Mouse (Mus musculus) midbrain, embryonic 12.5 days (tissue): Measurements from ENCODE around the gene Sun3. TPM values are rescaled to one million over a fixed set of nuclear protein-coding genes. Genes with fewer than 3 reads are reported as not detected.

ENCODE experiments used
- ATAC-seq: fragments of 200-750 bp; cut with Nextera tagmentation; 2 replicates; pipeline ENCODE4 v1.8.0; 2017; ENCODE audit warnings: low read depth, moderate TSS enrichment, moderate library complexity; ENCODE audit not compliant: low FRiP score
- H3K27ac ChIP-seq: fragments of 300-500 bp; sonication (generic); replicated peaks from 2 replicates; pipeline ENCODE4 v1.5.1; 2016; ENCODE audit warnings: mild to moderate bottlenecking
- H3K27me3 ChIP-seq: fragments of 300-500 bp; sonication (generic); 2 replicates; pipeline ENCODE4 v1.6.1; 2016; ENCODE audit warnings: mild to moderate bottlenecking
- H3K36me3 ChIP-seq: fragments of 300-500 bp; sonication (generic); 2 replicates; pipeline ENCODE4 v1.6.1; 2016
- H3K4me1 ChIP-seq: fragments of 300-500 bp; sonication (generic); 2 replicates; pipeline ENCODE4 v1.6.1; 2016
- H3K4me2 ChIP-seq: fragments of 300-500 bp; sonication (generic); replicated peaks from 2 replicates; pipeline ENCODE4 v1.6.1; 2016; ENCODE audit warnings: mild to moderate bottlenecking, moderate library complexity
- H3K4me3 ChIP-seq: fragments of 300-500 bp; sonication (generic); 2 replicates; pipeline ENCODE4 v1.5.1; 2016; ENCODE audit warnings: mild to moderate bottlenecking
- H3K9ac ChIP-seq: fragments of 300-500 bp; sonication (generic); replicated peaks from 2 replicates; pipeline ENCODE4 v1.6.1; 2016; ENCODE audit warnings: mild to moderate bottlenecking, moderate library complexity
- H3K9me3 ChIP-seq: fragments of 300-500 bp; sonication (generic); 2 replicates; pipeline ENCODE4 v1.6.1; 2016; ENCODE audit warnings: mild to moderate bottlenecking
- WGBS: fragments of 180-500 bp; shearing (Covaris S2); methylation state at CpG from one replicate; pipeline ENCODE4 v1.1.7; 2016; 5-methylcytosine and 5-hydroxymethylcytosine counted together
- polyA plus RNA-seq: library from polyadenylated mRNA; unstranded; fragments of >200 nt; fragmentation: Nextera tagmentation; extraction: Ambion mirVana; gene quantifications from 2 replicates; pipeline ENCODE4 v1.2.1, GENCODE M21; 2016

The Sun3 gene
- polyA plus RNA-seq, 1 experiment from 2014 or later = not detected

DNA sequence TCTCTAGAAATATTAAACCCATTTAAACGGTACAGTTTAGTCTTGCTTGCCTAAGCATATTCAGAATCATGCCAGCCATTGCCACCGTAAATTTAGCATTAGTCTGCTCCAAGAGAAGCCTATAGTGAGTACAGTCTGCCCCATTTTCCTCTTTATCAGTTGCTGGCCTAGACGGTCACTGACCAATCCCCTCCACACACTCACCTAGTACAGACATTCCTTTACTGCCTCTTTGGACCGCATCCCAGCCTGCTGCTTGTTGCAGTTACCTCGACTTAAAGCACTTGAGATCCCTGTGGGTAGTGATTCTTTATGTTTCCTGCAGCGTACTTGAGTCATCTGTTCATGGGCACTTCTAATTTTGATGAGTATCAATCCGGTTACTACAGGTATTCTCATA, 24.0 kb downstream of the Sun3 start:
- Histone ChIP-seq H3K9ac (no peak overlapping the region), H3K27ac (no peak overlapping the region), H3K4me1 (no peaks in the 10 kb centered on the region), H3K9me3 (no peaks in the 10 kb centered on the region), H3K27me3 (no peaks in the 10 kb centered on the region), H3K4me3 (no peak overlapping the region), H3K4me2 (no peak overlapping the region), H3K36me3 (no peaks in the 10 kb centered on the region)
- no peak for ATAC-seq
- 80% methylated on average over 7 of the region's 7 CpGs for WGBS

DNA sequence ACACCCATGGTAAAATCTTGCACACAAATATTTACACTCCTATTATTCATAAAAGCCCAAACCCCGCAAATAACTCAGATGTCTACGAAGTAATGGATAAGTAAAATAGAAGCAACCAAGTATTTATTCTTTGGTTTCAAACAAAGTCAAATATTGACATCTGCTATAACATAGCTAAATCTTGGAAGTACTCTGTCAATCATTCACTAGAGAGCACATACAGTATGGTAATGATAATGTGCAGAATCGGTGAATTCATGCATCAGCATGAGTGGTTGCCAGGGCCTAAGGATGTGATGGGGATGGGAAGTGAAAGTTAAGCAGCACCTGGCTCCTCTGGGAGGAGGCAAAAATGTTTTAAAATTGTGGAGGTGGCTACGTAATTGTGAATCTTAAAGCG, 28.6 kb downstream of the Sun3 start:
- ATAC-seq = no peak
- WGBS = 94% methylated on average over 5 of the region's 5 CpGs

DNA sequence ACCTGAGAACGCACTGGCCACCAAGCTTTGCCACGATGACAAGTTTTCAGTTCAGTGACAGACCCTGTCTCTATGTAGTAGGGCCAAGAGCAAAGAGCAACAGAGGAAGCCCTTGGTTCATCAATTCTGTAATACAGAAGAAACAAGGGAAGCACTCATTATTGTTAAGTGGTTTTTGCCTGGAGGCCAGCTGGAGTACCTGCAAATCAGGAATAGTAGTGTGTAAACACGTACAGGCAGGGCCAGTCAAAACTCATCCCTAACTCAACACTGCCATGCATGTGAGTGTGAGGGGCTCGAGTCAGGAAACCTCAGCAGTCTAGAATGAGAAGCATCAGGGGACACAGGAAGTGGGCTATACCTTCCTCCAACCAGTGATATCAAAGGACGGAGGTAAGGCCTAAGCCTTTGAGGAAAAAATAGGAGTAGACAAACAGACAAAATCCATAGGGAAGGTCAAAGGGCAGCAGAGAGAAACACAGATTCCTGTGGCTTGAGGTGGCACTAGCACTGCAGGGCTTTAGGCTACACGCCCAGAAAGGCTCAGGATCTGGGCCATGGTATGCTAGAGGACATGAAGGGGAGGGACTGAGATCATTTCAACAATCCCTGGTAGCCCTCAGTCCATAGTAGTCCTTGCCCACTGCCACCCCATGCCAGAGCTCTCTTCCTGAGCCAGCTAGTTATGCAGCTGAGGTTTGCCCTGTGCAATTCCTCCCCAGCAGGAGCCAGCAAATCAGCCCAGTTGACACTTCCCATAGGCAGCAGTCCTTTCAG, 30.1 kb downstream of the Sun3 start:
- no peaks in the 10 kb centered on the region for H3K27me3 ChIP-seq
- H3K9me3 ChIP-seq = no peaks in the 10 kb centered on the region
- no peak overlapping the region for H3K9ac ChIP-seq
- no peak overlapping the region for H3K27ac ChIP-seq
- ATAC-seq = no peak
- H3K36me3 ChIP-seq = no peaks in the 10 kb centered on the region
- H3K4me3 ChIP-seq = no peak overlapping the region
- H3K4me2 ChIP-seq = no peak overlapping the region
- no peaks in the 10 kb centered on the region for H3K4me1 ChIP-seq
- WGBS = 83% methylated on average over 6 of the region's 6 CpGs

More for the DNA sequence above, 28.6 kb downstream of the Sun3 start:
- Histone ChIP-seq H3K4me1 (no peaks in the 10 kb centered on the region), H3K36me3 (no peaks in the 10 kb centered on the region), H3K9me3 (no peaks in the 10 kb centered on the region), H3K9ac (no peak overlapping the region), H3K4me2 (no peak overlapping the region), H3K27me3 (no peaks in the 10 kb centered on the region), H3K27ac (no peak overlapping the region), H3K4me3 (no peak overlapping the region)

DNA sequence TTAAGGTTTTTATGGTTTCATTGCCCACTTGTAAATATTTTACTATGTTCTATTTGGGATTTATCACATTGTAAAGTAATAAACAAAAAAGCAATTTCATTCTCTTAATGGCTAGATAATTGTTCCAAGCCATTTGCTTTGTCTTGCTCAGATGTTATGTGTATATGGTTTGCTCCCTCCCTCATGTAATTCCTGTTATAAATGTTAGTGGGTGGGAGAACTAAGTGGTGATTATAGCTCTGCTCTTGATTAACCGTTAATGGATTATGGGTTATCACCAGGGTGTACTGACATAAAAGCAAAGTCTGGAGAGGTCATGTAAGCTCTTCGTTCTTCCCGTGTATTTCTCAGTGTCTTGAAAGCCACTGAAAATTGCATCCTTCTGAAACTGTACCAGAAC, 34.1 kb downstream of the Sun3 start:
- WGBS = 90% methylated on average over 3 of the region's 3 CpGs
- no peak for ATAC-seq
- Histone ChIP-seq H3K4me1 (peaks cover 7% of the 10 kb centered on the region; the same call in 1 of the 2 replicates), H3K4me2 (no peak overlapping the region), H3K27ac (no peak overlapping the region), H3K36me3 (no peaks in the 10 kb centered on the region), H3K9ac (no peak overlapping the region), H3K9me3 (no peaks in the 10 kb centered on the region), H3K27me3 (no peaks in the 10 kb centered on the region), H3K4me3 (no peak overlapping the region)

DNA sequence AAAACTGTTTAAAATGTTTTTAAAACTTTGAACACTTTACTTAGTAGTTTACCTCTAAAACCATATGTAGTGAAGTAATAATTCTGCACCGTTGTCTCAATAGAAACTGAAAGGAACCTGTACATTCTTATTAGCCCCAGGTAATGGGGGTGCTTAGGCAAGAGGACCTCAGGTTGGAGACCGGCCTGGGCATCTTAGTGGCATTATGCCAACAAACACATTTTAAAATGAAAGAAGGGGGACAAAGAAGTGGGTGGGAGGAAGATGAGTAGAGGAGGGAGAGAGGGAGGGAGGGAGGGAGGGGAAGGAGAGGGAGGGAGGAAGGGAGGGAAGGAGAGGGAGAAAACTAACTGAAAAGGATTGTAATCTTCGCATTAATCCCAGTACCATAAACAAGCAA, 37.4 kb downstream of the Sun3 start:
- H3K4me3 ChIP-seq = peak overlapping the region; percentile 74
- H3K4me1 ChIP-seq = peaks cover 14% of the 10 kb centered on the region; the same call in 1 of the 2 replicates
- H3K9ac ChIP-seq = peak overlapping the region; percentile 79
- peak overlapping the region; percentile 73 for H3K4me2 ChIP-seq
- no peaks in the 10 kb centered on the region for H3K9me3 ChIP-seq
- ATAC-seq = peak; percentile 42
- peaks cover 9% of the 10 kb centered on the region; the same call in 1 of the 2 replicates for H3K36me3 ChIP-seq
- H3K27me3 ChIP-seq = no peaks in the 10 kb centered on the region
- WGBS = under 1% methylated on average over 3 of the region's 3 CpGs
- H3K27ac ChIP-seq = 0 out of 2 replicates have a peak overlapping the region, but pooled peaks have one; percentile 83

DNA sequence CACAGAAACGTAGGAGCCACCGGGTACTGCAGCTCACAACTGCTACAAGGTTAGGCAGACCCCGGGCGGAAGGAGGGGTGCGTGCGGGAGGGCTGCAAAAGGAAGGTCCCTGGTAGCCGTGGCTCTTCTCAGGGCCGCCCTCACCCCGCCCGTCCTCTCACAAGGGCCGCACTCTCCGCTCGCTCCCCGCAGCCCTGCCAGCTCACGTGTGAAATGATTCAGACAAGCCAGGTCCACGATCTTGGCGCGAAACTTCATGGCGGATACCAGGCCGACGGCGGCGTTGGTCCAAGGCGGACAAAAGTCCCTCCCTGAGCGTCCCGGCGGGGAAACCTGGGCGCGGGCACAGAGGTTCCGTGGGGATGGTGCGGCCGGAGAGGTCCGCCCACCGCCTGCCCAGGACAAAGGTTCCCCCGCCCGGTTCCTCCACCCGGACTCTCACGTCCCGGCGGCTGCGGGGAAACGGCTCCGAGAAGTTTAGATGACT, 37.9 kb downstream of the Sun3 start, which contains the start of gene Hus1:
Hus1 (minus strand) TSS at position 339 of the 487 bp plus-strand sequence.
- Histone ChIP-seq H3K36me3 (peaks cover 12% of the 10 kb centered on the region; the same call in 1 of the 2 replicates), H3K4me1 (peaks cover 14% of the 10 kb centered on the region; the same call in 1 of the 2 replicates), H3K4me3 (peak within 1 kb of the TSS; percentile 74), H3K27me3 (no peaks in the 10 kb centered on the region), H3K4me2 (peak within 1 kb of the TSS; percentile 73), H3K9me3 (no peaks in the 10 kb centered on the region), H3K27ac (peak within 1 kb of the TSS; percentile 83), H3K9ac (peak within 1 kb of the TSS; percentile 79)
- ATAC-seq = peak; percentile 96
- under 1% methylated on average over 43 of the region's 43 CpGs for WGBS

DNA sequence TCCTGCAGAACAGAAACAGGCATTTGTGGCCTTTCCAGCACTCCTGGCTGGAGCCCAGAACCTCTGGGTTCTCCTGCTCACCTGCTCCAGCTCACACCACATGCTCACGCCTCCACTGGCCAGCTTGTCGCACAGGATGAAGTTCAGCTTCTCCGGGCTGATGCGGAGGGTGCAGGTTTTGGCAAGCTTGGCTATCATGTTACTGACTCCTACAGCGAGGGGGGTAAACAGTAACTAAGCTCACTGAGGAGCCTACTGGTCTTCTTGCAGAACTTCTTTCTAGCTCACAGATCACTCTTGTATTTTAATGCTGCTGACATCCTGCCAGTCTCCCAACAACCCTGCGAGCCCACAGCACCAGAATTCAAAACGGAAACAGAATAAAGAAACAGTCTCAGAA, 38.4 kb downstream of the Sun3 start:
- Histone ChIP-seq H3K4me2 (peak overlapping the region; percentile 73), H3K27ac (peak overlapping the region; percentile 83), H3K27me3 (no peaks in the 10 kb centered on the region), H3K9me3 (no peaks in the 10 kb centered on the region), H3K4me1 (peaks cover 14% of the 10 kb centered on the region; the same call in 1 of the 2 replicates), H3K9ac (peak overlapping the region; percentile 79), H3K4me3 (peak overlapping the region; percentile 74), H3K36me3 (peaks cover 15% of the 10 kb centered on the region)
- WGBS = 0% methylated on average over 7 of the region's 7 CpGs
- peak; percentile 59 for ATAC-seq

DNA sequence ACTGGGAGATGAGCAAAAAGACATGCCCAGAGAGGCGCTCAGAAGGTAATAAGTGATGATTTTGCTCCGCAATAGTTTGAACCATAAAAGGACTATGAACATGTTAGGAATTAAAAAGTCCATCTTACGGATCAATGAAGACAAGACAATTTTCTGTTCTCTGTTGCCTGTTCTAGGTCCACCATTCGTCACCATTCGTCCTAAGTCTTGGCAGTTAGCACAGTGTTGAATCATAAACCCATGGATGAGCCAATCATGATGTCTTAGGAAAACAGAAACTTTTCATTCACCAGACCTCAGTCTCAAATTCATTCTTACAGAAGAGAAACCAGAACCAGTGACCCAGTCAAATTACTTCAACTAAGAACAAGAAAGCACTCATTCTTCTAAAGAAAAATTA, 40.0 kb downstream of the Sun3 start:
- H3K36me3 ChIP-seq = peaks cover 32% of the 10 kb centered on the region
- peaks cover 14% of the 10 kb centered on the region; the same call in 1 of the 2 replicates for H3K4me1 ChIP-seq

DNA sequence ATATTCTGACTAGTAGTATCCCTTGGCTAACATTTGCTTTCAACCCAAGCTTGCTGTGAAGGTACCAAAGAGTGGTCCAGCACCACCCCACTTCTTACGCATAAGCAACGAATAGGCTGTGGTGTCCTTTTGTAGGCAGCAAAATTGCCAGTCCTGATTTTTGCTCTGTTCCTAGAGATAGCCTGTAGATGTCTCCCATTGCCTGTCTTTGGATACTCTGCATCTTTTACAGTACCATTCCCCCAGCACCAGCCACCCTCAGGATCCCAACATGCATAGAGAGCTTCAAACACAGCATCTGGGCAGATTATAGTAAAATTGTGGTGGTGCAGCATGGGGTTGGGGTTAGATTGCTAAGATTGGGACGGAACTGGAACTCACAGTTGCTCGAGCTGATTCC, 60.7 kb downstream of the Sun3 start:
- Histone ChIP-seq H3K27me3 (peaks cover 6% of the 10 kb centered on the region; the same call in 1 of the 2 replicates), H3K9ac (no peak overlapping the region), H3K9me3 (no peaks in the 10 kb centered on the region; the same call in 1 of the 2 replicates), H3K4me3 (no peak overlapping the region), H3K36me3 (peaks cover 18% of the 10 kb centered on the region; the same call in 1 of the 2 replicates), H3K4me1 (peaks cover 6% of the 10 kb centered on the region; the same call in 1 of the 2 replicates), H3K4me2 (no peak overlapping the region), H3K27ac (no peak overlapping the region)
- WGBS = 70% methylated on average over 4 of the region's 4 CpGs
- ATAC-seq = no peak

More for the DNA sequence above, 40.0 kb downstream of the Sun3 start:
- 95% methylated on average over 5 of the region's 5 CpGs for WGBS
- Histone ChIP-seq H3K9me3 (no peaks in the 10 kb centered on the region), H3K4me3 (no peak overlapping the region), H3K27ac (no peak overlapping the region), H3K9ac (no peak overlapping the region), H3K27me3 (no peaks in the 10 kb centered on the region), H3K4me2 (no peak overlapping the region)
- no peak for ATAC-seq

DNA sequence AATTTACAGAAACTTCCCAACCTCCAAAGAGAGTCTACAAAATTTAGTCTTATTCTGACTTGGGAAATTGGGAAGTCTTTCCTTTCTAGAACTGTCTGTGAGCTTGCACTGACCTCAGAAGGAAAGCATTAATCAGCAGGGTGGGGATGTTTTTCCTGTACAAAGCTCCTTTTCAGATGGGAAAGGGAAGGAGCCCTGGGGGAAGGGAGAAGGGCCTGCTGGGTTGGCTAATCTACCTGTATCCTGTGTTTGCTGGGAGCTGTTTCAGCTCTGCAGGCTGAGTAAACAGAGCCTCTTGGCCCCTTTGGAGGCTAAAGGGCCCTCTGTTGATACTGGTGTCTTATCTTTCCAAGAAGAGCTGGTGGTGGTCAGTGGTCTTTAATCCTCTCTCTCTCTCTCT, 62.7 kb downstream of the Sun3 start:
- H3K4me3 ChIP-seq = no peak overlapping the region
- no peak for ATAC-seq
- peaks cover 6% of the 10 kb centered on the region; the same call in 1 of the 2 replicates for H3K4me1 ChIP-seq
- H3K9me3 ChIP-seq = no peaks in the 10 kb centered on the region
- H3K36me3 ChIP-seq = peaks cover under 1% of the 10 kb centered on the region; the same call in 1 of the 2 replicates
- H3K4me2 ChIP-seq = no peak overlapping the region
- H3K27ac ChIP-seq = no peak overlapping the region
- H3K27me3 ChIP-seq = peaks cover 6% of the 10 kb centered on the region; the same call in 1 of the 2 replicates
- no peak overlapping the region for H3K9ac ChIP-seq

DNA sequence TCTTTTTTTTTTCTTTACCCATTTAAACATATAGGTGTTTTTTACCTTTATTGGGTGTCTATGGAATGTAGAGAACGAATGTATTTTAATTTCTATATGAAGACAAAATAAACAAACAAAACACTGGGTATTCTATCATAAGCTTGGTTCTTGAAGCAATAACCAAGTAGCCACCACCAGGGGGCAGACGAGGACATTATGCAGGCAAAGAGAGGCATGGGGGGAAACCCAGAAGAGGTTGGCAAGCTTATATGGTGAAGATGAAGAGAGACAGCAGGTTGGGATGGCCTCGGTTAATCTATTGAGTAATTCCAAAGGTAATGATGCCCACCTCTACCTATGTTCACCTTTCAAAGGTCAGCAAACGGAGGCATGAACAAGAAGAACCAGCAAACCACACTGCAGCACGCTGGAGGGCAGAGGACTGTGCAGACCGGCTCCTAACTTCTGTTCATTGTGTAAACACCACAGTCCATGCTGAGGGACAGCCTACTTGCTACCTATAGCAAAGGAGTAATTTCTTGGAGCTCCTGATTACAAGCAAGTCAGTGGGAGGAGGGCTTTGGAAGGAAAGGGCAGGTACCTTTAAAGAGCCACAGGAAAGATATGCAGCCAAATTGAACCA, 65.4 kb downstream of the Sun3 start:
- WGBS = 40% methylated on average over 6 of the region's 6 CpGs
- H3K27ac ChIP-seq = no peak overlapping the region
- peaks cover 6% of the 10 kb centered on the region; the same call in 1 of the 2 replicates for H3K27me3 ChIP-seq
- ATAC-seq = peak; percentile 58; the same call in 1 of the 2 replicates
- H3K4me2 ChIP-seq = no peak overlapping the region
- no peak overlapping the region for H3K4me3 ChIP-seq
- no peaks in the 10 kb centered on the region for H3K9me3 ChIP-seq
- no peak overlapping the region for H3K9ac ChIP-seq
- peaks cover 6% of the 10 kb centered on the region; the same call in 1 of the 2 replicates for H3K4me1 ChIP-seq
- no peaks in the 10 kb centered on the region for H3K36me3 ChIP-seq

DNA sequence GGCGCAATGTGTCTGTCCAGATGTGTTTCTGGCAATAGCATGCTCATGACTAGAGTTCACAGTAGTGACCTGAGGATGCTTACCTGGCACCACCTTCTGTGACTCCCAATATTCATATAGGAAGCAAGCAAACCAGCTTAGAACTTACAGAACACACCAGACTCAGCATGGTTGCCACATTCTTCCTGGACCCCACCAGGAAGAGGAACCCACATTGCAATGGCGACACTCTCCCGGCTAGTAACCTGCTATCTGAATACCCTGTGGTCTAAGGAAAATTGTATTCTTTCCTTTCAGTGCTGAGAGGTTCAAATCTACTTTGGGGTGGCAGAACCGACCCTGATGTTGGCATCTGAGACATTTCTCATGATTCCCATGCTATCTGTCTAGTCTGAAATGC, 70.6 kb downstream of the Sun3 start:
- no peak overlapping the region for H3K27ac ChIP-seq
- no peaks in the 10 kb centered on the region for H3K27me3 ChIP-seq
- no peak overlapping the region for H3K4me3 ChIP-seq
- 88% methylated on average over 4 of the region's 4 CpGs for WGBS
- no peak overlapping the region for H3K4me2 ChIP-seq
- H3K9me3 ChIP-seq = no peaks in the 10 kb centered on the region
- no peak for ATAC-seq
- no peaks in the 10 kb centered on the region for H3K4me1 ChIP-seq
- no peaks in the 10 kb centered on the region for H3K36me3 ChIP-seq
- no peak overlapping the region for H3K9ac ChIP-seq
